Mouse (Mus musculus): ENCODE data around the gene Vps33a.
A peak's percentile ranks its signal among the peaks of the same experiment; 100 is the strongest.
"Not testable (repeated sequence)": the region's sequence is repeated elsewhere in the genome, so short reads cannot be mapped to it uniquely, and the experiment has no call there.

Vps33a gene

DNA sequence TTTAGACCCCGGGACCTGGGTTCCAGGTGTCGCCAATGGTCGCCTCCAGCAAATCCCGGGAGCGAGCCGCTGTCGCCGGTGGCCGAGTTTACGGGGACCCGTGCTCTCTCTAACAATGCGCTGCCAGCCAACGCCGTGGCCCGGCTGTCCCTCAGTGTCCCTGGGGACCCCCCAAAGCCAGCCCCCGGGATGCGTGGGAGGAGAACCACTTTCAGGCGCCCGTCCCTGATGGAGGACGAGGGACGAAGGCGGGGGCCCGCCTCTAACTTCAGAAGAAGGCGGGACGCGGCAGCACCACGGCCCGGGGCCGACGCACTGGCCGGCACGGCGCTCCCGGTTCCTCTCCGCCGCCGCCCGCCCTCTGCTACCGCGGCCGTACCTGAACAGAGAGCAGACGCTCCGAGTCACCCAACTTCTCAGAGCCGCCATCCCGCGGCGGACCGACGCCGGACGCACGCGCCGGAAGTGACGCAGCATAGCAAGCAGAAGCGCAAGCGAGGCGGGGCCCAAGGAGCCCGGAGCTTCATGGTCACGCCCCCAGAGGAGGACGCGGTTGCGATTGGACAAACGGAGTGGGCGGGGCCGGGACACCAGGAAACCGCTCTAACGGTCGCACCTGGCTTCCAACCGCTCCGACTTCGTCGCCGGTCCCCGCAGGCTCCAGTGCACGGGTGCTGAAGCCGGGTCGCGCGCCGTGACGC, 49.0 kb downstream of the Vps33a start, which contains the start of gene Diablo:
Diablo (minus strand) TSS at position 485 of the 701 bp plus-strand sequence.
- peak; percentile 100 for DNase-seq

DNA sequence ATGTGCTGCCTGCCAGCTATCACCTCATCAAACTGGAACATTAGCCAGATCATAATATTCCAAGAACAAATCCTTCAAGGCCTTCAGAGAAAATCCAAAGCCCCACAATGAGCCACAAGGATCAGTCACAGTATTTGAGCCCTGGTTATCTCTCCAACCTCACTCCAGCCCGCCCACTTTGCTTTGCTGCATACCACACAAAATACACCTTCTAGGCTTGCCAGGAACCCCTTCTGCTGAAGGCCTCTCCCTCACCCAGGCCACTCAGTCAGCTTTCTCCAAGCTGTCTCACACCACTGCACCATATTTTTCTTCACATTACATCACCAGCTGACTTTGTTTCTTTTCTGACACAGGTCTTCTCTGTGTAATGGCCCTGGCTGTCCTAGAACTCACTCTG, 50.7 kb downstream of the Vps33a start:
- DNase-seq = no peak

DNA sequence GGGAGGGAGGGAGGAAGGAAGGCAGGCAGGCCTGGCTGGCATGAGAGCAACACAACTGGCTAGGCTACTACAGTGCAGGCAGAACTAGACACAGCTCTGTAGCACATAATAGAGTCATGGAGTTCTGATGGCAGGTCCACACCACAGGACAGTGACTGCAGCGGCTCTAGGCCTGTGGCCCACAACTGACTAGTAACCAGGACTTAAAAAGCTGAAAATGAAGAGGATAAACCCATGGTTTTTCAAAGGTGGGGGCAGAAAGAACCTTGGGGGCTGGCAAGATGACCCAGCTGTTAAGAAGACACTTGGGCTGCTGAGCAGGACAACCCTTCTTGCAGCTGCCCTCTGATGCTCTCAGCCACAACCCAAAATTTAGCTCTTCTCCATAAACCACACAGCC, 51.2 kb downstream of the Vps33a start:
- no peak for DNase-seq

DNA sequence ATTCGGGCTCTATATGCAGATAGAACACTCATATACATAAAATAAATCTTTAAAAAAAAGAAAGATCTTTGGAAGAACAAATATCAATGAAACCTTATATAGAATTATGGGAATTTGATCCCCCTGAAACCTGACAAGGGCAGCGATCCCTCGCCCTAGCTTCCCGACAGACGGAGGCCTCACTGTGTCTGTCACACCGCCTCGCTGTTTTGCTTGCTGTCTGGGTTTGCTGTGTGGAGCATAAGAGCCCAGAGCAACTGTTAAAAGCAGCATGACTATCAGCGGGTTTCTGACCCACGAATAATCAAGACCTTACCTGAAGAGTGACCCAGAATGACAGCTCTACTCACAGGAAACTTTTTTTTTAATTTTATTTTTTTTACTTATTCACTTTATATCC, 52.2 kb downstream of the Vps33a start:
- DNase-seq = no peak

DNA sequence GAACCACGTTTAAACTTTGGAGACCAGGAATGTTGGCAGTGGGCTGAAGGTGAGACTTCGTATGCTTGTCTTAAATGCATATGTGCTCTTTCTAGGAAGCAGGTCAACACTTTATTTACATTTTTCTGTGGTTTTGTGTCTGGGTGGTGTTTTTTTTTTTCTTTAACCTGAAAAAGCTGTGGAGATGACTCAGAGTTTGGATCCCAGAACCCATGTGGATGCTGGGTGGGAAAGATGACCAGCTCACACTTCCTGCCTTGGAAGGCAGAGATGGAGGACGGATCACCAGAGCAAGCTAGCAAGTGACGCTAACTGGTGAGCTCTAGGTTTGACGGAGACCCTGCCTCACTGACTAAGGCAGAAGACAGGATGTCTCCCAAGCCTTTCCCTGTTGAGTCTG, 58.0 kb downstream of the Vps33a start:
- no peak for DNase-seq

DNA sequence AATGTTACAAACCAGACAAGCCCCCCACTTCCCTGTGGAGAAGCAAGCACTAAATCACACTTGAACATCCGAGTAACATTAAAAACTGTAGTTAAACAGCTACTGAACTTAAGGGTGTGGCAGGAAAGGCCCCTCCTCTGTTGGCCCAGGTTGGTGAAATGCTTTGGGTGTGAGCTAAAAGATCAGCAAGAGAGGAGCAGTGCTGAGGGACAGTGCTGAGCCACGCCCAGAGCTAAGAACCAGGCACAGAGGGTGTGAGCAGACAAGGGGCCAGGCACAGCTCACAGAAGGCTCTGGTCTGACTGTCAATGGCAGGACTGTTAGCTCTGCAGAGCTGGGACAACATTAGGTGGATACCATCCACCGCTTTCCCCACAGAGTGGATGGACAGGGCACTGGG, 60.7 kb downstream of the Vps33a start:
- no peak for DNase-seq

DNA sequence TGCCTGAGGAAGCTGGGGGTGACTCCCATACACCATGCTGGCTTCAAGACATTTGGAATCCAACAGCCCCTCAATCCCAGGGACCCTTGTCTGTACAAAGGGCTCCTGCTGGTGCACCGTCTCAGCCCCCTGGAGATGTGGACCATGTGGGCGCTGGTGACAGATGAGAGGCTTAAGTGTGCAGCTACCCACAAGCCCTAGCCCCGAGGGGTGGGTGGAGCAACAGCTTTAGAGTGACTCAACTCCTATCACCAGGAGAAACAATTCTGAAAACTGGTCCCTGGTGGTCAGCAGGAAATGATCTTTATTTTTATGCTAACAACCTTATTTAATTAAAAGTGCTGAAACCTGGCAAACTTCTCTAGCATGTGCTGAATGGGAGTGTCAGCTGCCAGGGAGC, 61.4 kb downstream of the Vps33a start:
- DNase-seq = not testable (repeated sequence)

DNA sequence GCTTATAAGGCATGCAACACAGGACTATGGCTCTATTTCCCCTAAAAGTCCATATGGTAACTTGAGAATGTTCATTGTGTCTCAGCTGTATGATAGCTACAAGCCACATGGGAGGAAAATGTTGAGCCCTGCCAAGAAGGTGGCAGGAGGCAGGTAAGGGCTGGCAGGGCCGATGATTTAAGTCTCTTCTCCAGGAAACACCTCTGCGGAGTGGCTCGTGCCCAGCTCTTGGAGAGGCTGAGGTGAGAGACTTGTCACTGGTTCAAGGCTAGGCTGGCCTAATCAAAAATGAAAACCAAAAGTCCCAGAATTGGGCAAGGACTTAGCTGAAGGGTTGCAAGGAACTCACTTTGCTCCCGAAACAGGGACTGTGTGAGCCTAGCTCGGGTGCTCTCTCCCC, 62.7 kb downstream of the Vps33a start, which contains the start of gene B3gnt4:
B3gnt4 (plus strand) TSS at position 301 of the 400 bp plus-strand sequence.
- no peak for DNase-seq

DNA sequence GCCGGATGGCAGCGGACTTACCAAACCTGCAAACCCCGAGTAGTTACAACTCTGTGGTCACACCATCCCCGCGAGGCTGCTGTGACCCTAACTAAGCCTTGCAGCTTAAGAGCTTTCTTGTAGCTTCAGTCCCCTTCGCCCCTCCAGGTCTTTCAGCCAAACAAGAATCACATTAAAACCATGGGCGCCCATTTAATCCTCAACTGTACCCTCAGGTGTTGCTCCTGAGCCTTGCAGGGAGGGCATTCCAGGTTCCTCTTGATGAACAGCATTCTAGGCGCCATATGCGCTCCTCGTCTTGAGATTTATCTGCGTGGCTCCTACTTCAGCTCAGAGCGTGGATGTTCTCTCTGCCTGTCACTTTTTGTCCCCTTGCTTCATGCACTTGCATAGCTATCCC, 63.9 kb downstream of the Vps33a start:
- no peak for DNase-seq

DNA sequence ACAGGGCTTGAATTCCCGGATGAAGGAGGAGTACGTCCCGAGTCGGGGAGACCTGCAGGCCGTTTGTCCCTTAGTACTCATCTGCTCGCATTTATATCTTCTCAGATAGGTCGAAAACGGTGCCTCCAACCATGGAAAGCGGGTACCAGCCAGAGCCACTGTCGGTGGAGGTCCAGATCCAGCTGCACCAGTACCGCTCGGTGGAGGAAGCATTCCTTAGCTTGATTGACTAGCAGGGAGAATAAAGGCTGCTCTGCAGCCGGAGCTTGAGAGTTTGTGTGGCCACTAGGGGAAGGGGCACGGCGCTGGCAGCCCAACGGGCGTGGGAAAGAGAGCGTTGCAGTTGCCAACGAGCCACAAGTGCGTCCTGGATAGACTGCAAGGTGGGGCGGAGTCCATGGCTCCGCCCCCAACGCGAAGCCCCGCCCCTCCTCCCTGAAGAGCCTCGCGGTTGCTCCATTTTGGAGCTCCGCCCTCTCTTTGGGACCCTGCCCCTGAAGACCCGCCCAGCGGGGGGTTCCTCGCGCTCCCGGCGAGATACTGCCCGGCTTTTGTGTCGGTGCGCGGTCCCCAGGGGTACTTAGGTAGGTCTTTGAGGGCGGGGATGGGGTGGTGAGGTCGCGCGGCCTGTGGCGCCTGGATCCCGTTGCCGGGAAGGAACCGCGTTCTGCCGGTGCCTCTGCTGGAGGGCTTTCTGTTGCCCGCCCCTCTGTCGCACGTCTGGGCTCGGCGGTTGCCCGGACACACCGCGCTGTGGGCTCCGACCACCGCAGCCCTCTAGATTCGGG, 64.7 kb downstream of the Vps33a start:
- peak; percentile 80 for DNase-seq

DNA sequence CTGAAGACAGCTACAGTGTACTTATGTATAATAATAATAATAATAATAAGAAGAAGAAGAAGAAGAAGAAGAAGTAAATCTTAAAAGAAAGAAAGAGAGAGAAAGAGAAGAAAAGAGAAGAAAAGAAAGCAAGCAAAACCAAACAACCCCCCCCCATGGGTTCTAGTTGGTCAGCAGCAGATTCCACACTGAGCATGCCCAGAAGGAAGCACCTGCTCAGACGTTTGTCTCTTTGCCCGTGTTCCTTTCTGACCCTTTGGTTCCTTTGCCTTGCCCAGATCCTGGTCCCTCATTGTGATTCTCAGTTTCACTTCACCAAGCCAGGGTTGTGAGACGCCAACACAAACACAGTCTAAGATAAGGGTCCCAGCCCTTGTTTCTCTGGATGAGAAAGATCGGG, 70.9 kb downstream of the Vps33a start:
- DNase-seq = no peak

DNA sequence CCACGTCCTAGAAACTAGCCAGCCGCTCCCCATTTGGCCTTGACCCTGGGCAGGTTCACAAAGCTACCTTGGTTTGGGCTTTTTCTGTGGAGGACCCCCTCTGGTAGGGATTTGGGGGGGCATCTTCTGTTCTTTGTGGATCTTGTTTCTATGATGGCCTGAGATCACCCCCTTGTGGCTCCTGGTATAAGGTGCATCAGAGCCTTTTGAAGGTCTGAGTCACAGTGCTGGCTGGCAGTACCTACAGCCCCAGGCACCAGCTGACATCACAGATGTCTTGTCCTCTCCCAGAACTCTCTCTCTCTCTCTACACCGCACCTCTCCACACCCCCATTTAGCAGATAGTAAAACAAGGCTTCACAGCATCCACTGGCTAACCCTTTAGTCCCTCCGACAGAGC, 73.1 kb downstream of the Vps33a start:
- peak; percentile 13 for DNase-seq

DNA sequence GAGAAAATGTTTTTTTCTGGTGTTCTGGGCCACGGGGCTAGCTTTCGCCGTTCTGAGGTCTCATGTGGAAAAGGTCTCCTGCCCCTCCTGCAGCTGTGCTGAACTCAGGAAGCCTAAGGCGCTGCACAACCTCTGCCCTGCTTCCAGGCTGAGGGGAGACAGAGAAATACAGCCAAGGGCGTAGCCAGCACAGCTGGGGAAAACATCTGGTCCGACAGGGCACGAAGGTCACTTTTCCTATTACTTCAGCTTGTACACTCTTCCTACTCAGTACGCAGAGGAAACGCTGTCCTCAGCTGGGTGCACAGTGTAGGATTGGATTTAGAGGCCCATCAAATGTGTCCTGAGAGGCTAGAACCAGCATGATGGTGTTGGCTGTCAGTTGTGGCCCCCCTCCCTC, 82.9 kb downstream of the Vps33a start:
- DNase-seq = no peak

DNA sequence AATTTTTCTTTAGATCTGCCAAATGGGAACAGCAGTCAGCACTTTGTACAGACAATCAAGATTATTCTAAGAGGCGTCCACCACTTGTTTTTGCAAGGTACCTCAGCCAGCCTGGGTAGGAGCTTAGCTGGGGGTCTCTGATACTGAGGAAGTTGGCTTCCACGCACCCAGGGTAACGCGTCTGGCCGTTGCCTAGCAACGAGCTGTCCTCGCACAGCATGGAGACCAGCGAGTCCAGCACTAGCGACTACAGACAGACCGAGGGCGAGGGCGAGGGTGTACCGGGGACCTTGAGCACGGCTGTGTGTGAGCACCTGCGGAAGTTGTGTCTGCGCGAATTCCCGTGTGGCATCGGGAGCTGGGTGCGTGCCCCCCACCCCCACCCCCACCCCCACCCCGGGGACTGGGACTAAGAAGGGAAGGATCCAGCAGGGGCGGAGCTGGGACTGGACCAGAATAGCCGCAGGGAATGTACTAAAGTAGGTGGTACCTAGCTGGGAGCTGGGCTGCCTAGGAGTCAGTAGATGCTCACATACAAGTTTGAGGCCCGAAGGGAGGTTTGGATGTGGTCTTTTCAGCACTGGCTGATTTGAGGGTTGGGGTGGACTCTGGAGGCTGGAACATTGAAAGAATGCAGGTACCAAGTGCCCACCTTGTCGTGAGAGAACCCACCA, 83.6 kb downstream of the Vps33a start, which contains the start of the genes Lrrc43 and Il31:
Lrrc43 (plus strand) TSS at position 194 of the 674 bp plus-strand sequence.
Il31 (minus strand) TSS at position 378 of the 674 bp plus-strand sequence.
- no peak for DNase-seq

DNA sequence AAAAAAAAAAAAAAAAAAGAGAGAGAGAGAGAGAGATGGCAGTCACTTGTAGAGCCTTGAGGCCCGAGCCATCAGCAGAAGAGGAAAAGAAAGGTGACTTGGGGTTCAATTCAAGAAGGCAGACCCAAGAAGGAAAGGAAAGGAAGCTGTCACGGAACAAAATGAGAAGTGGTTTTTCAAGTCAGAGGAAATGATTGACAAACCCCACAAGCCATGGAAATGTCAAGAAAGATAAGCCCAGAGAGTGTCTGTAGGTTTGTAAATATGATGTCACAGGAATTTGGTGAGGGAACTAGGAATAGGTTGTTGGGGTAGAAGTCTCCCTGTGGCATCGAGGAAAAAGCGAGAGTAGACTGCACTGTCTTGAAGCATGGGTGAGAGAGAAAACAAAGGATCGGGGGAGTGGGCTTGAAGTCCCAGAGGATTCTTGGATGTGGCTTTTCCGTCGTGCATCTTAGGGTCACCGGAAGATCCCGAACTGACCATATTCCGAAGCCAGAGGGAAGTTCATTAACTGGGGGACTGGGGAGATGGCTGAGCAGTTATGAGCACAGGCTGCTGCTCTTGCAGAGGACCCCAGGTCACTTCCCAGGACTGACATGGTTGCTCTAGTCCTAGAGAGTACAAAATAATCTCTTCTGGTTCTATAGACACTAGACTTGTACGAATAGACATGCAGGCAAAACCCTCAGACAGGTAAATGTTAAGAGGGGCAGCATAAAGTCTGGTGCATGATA, 85.0 kb downstream of the Vps33a start:
- no peak for DNase-seq
